Mouse (Mus musculus): ENCODE data around the gene Map3k5.

GRCm38 (mm10) chr10:19924256-19924655 is 10.0 kb upstream of the Map3k5 start:
- TF ChIP-seq POLR2A (IDR thresholded peaks at IDR 0.05; ENCODE audit: low read depth, low read length) = no peak
- TF ChIP-seq SIN3A (IDR thresholded peaks at IDR 0.05; ENCODE audit: low read length) = no peak
- TF ChIP-seq RAD21 (IDR thresholded peaks at IDR 0.05; ENCODE audit: low read depth, low read length) = no peak
- no peak for TF ChIP-seq MEF2A (IDR thresholded peaks at IDR 0.05; ENCODE audit: borderline replicate concordance, low read depth, low read length)
- TF ChIP-seq MAZ (IDR thresholded peaks at IDR 0.05; ENCODE audit: low read depth, low read length) = no peak
- TF ChIP-seq CTCF (conservative IDR thresholded peaks at IDR 0.05 in 1 of 2, IDR thresholded peaks at IDR 0.05 in 1 of 2; ENCODE audit: low read depth in 2 of 2, low read length in 2 of 2) = no peak
- TF ChIP-seq EP300 (IDR thresholded peaks at IDR 0.05; ENCODE audit: low read length) = no peak
- no peak for TF ChIP-seq MAX (IDR thresholded peaks at IDR 0.05; ENCODE audit: low read length)
- no peak for TF ChIP-seq RCOR1 (conservative IDR thresholded peaks at IDR 0.05; ENCODE audit: low read depth, low read length)
- TF ChIP-seq ZNF384 (IDR thresholded peaks at IDR 0.05; ENCODE audit: low read depth, low read length) = peak; percentile 24; the same call in 1 of the 2 replicates
- TF ChIP-seq BHLHE40 (IDR thresholded peaks at IDR 0.05; ENCODE audit: low read depth, low read length) = no peak
- TF ChIP-seq TBP (conservative IDR thresholded peaks at IDR 0.05; ENCODE audit: low read depth, low read length) = no peak
- TF ChIP-seq USF1 (IDR thresholded peaks at IDR 0.05; ENCODE audit: low read depth, low read length) = no peak

Measured in CH12.LX (cell line).